Mouse (Mus musculus) midbrain, embryonic 13.5 days (tissue): ENCODE measurements at regions not wholly inside any gene's neighbourhood (a gene's known extent, or its start where the extent isn't known, plus 50 kb on each side); places are given as distances from the start of the nearest gene placed in this dataset.

Experiments
- ATAC-seq: fragments of 200-750 bp; cut with Nextera tagmentation; 2 replicates; pipeline ENCODE4 v1.8.0; 2017; ENCODE audit warnings: mild to moderate bottlenecking, moderate TSS enrichment, moderate library complexity
- H3K27ac ChIP-seq: fragments of 300-500 bp; sonication (generic); 2 replicates; pipeline ENCODE4 v1.5.1; 2015; ENCODE audit warnings: inconsistent platforms, mild to moderate bottlenecking, moderate library complexity
- H3K27me3 ChIP-seq: fragments of 300-500 bp; sonication (generic); 2 replicates; pipeline ENCODE4 v1.6.1; 2015; ENCODE audit warnings: mild to moderate bottlenecking, inconsistent platforms
- H3K36me3 ChIP-seq: fragments of 300-500 bp; sonication (generic); 2 replicates; pipeline ENCODE4 v1.6.1; 2015; ENCODE audit warnings: mild to moderate bottlenecking, inconsistent platforms
- H3K4me1 ChIP-seq: fragments of 300-500 bp; sonication (generic); replicated peaks from 2 replicates; pipeline ENCODE4 v1.6.1; 2015; ENCODE audit warnings: inconsistent platforms
- H3K4me2 ChIP-seq: fragments of 300-500 bp; sonication (generic); replicated peaks from 2 replicates; pipeline ENCODE4 v1.6.1; 2015; ENCODE audit warnings: moderate library complexity, mild to moderate bottlenecking, inconsistent platforms
- H3K4me3 ChIP-seq: fragments of 300-500 bp; sonication (generic); replicated peaks from 2 replicates; pipeline ENCODE4 v1.5.1; 2015; ENCODE audit warnings: mild to moderate bottlenecking, inconsistent platforms
- H3K9ac ChIP-seq: fragments of 300-500 bp; sonication (generic); replicated peaks from 2 replicates; pipeline ENCODE4 v1.6.1; 2015; ENCODE audit warnings: mild to moderate bottlenecking, inconsistent platforms
- H3K9me3 ChIP-seq: fragments of 300-500 bp; sonication (generic); 2 replicates; pipeline ENCODE4 v1.6.1; 2016; ENCODE audit warnings: mild to moderate bottlenecking, inconsistent platforms
- WGBS: fragments of 180-500 bp; shearing (Covaris S2); methylation state at CpG from one replicate; pipeline ENCODE4 v1.1.7; 2015; 5-methylcytosine and 5-hydroxymethylcytosine counted together

DNA sequence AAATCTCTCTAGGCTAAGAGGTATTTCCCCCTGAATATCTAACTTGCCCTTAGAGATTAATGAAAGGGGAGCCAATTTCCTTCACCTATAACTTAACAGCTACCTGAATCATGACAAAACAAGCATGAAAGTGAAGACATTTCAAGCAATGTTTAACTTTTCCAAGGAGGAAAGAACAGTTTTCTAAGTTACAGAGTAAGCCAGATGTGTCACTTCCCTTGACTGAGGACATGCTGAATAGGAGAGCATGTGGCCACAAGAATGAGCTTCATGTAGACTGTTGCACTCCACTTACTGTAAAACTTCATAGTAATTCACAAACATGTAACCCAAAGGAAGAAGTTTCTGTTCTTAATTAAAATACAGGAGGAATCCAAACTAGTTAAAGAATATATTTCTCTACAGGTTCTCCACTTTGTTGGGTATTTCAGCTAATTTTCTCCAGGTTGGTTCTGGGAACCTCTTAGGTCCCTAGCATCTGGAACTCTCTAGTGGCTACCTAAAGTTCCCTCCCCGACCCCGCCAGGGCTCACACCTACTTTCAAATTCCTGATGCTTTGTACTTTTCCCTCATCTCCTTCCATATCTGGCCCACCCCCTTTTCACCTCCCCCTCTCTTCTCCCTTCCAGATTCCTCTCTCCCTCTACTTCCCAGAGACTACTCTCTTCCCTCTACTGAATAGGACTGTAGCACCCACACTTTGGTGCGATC lies 142.0 kb upstream of the Tyrp1 start:
- Histone ChIP-seq H3K36me3 (no peaks in the 10 kb centered on the region), H3K27me3 (no peaks in the 10 kb centered on the region), H3K27ac (no peak overlapping the region), H3K9me3 (no peaks in the 10 kb centered on the region), H3K4me2 (no peak overlapping the region), H3K9ac (no peak overlapping the region), H3K4me3 (no peak overlapping the region), H3K4me1 (no peaks in the 10 kb centered on the region)
- 90% methylated on average over 3 of the region's 3 CpGs for WGBS
- no peak for ATAC-seq

DNA sequence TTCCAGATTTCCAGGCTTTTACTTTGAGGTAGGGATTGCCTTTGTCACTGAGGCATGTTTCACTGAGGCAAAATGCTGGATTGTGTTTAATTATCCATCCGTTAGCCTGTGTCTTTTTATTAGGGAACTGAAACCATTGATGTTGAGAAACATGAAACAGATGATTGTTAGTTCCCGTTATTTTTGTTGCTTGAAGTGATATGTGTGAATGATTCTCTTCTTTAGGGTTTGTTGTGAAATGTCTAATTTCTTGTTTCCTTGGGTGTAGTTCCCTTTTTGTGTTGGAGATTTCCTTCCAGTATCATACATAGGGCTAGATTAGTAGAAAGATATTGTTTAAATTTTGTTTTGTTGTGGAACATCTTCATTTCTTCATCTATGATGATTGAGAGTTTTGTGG lies 121.2 kb upstream of the Tyrp1 start:
- Histone ChIP-seq H3K27ac (no peak overlapping the region), H3K9me3 (no peaks in the 10 kb centered on the region), H3K4me3 (no peak overlapping the region), H3K4me1 (no peaks in the 10 kb centered on the region), H3K36me3 (no peaks in the 10 kb centered on the region), H3K4me2 (no peak overlapping the region), H3K9ac (no peak overlapping the region), H3K27me3 (no peaks in the 10 kb centered on the region)
- WGBS = 81% methylated on average over 2 of the region's 2 CpGs
- ATAC-seq = no peak

DNA sequence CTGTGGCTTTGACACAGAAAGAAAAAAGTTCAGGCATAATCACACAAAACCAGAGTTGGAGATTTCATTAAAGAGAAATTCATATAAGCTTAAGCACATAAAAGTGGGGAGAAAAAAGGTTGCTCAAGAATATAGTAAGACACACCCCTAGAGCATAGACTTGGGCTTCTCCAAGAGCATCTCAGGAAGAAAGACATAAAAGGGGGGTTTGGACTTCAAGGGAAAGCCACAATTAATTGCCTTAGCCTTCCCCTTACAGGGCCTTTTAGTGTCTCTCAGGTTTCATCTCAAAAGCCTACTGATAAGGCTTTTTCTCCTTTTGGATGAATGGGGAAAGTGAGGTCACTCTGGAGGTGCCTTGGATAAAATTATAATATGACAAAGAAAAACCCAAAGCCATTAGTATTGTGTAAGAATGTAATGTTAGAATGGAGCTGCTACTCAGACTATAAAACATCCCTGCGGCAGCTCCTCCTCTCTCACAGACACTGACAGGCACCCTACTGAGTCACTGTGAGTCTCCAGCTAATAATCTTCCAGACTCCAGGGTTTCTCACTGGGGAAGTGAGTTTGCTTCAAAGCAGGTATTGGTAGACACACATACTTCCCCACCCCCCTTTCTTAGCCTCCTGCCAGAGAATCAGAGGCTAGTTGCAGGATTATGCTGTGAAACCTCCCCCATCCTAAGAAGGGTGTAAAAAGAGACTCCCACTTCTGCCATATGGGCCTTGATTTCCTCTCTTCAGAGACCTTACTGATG lies 88.8 kb upstream of the Tyrp1 start:
- H3K9ac ChIP-seq = no peak overlapping the region
- WGBS = 4% methylated on average over 1 of the region's 1 CpGs
- no peak overlapping the region for H3K4me2 ChIP-seq
- no peaks in the 10 kb centered on the region for H3K9me3 ChIP-seq
- no peaks in the 10 kb centered on the region for H3K27me3 ChIP-seq
- no peak overlapping the region for H3K4me3 ChIP-seq
- peak; percentile 79 for ATAC-seq
- no peak overlapping the region for H3K27ac ChIP-seq
- H3K36me3 ChIP-seq = no peaks in the 10 kb centered on the region
- H3K4me1 ChIP-seq = peaks cover 7% of the 10 kb centered on the region

DNA sequence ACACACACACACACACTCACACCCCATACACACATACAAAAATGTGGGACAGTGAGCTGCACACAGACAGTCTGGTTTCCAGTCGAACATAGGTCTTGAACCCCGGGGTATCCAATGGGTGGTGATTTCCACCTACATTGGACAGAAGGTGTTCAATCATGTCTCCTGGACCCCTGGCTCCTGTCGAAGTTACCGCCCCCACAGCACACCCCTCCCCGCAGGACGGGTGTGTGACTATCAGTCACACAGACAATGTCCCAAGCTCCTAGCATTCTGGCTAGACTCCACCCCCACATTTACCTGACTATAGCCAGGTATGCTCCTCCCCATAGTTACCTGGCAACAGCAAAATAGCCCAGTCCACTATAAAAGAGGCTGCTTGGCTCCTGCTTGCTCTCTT lies 81.7 kb upstream of the Tyrp1 start:
- no peaks in the 10 kb centered on the region for H3K9me3 ChIP-seq
- no peak overlapping the region for H3K27ac ChIP-seq
- H3K4me2 ChIP-seq = no peak overlapping the region
- no peaks in the 10 kb centered on the region for H3K27me3 ChIP-seq
- H3K4me3 ChIP-seq = no peak overlapping the region
- no peaks in the 10 kb centered on the region for H3K36me3 ChIP-seq
- no peaks in the 10 kb centered on the region for H3K4me1 ChIP-seq
- no peak overlapping the region for H3K9ac ChIP-seq
- ATAC-seq = no peak
- WGBS = 86% methylated on average over 6 of the region's 6 CpGs

DNA sequence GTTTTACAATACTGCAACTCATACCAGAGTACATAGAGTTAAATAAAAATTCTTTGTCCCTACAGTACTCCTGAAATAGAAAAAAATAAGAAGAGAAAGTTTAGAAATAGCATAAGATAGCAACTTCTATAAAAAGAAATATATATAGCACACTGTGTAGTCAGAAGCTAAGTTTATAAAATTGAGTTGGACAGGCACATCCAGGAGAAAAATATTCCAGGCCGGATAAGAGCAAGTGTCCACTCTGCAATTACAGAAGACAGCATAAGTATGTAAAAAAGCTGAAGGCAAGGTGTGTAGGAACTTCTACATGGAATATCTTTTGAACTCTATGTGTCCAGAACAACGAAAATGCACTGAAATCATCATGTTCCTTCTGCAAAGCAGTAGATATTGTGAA lies 77.8 kb upstream of the Tyrp1 start:
- no peaks in the 10 kb centered on the region for H3K4me1 ChIP-seq
- H3K4me3 ChIP-seq = no peak overlapping the region
- 91% methylated on average over 2 of the region's 2 CpGs for WGBS
- no peaks in the 10 kb centered on the region for H3K27me3 ChIP-seq
- no peaks in the 10 kb centered on the region for H3K36me3 ChIP-seq
- H3K27ac ChIP-seq = no peak overlapping the region
- no peak overlapping the region for H3K4me2 ChIP-seq
- H3K9me3 ChIP-seq = no peaks in the 10 kb centered on the region
- H3K9ac ChIP-seq = no peak overlapping the region
- no peak for ATAC-seq

DNA sequence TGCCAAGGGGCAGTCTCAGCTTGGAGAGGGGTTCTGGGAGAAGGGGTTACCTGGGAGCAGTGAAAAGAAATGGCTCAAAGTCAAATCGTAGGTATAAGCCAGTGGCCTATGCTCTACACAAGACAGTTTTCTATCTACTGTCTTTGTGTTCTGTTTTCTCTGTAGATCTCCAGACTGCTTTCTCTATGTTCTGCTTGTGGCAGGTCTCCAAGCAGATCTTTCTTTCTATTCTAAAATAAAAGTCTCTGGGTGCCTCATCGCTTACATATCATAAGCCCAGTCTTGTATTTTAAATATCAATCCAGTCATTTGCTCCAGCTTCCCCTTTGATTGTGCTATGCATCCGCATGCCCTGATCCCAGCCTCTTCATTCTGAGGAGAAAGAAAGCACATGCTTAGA lies 69.9 kb upstream of the Tyrp1 start:
- no peaks in the 10 kb centered on the region for H3K4me1 ChIP-seq
- H3K27ac ChIP-seq = no peak overlapping the region
- ATAC-seq = no peak
- no peaks in the 10 kb centered on the region for H3K27me3 ChIP-seq
- WGBS = 87% methylated on average over 3 of the region's 3 CpGs
- H3K9me3 ChIP-seq = no peaks in the 10 kb centered on the region
- H3K9ac ChIP-seq = no peak overlapping the region
- H3K4me2 ChIP-seq = no peak overlapping the region
- H3K36me3 ChIP-seq = no peaks in the 10 kb centered on the region
- no peak overlapping the region for H3K4me3 ChIP-seq

DNA sequence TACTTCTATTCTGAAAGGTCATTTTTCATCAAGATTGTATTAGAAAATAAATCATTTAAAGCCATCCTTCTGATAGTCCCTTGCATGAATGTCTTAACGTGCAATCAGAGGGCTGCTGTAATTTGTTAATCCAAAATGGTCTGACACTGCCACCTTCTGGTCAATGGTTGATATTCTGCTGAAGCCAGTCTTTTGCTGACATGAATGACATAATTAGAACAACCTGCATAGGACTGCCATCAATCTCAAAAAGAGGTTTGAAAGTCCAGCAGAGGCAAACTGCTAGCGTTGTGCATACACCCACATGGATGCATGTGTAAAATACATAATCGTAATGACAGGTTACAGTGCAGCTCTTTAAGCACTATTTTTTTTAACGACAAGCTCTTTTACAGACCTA lies 68.1 kb upstream of the Tyrp1 start:
- 42% methylated on average over 4 of the region's 4 CpGs for WGBS
- H3K4me2 ChIP-seq = no peak overlapping the region
- H3K9ac ChIP-seq = no peak overlapping the region
- no peaks in the 10 kb centered on the region for H3K36me3 ChIP-seq
- peak; percentile 74 for ATAC-seq
- H3K4me3 ChIP-seq = no peak overlapping the region
- H3K27me3 ChIP-seq = no peaks in the 10 kb centered on the region
- no peaks in the 10 kb centered on the region for H3K4me1 ChIP-seq
- H3K27ac ChIP-seq = no peak overlapping the region
- H3K9me3 ChIP-seq = no peaks in the 10 kb centered on the region

DNA sequence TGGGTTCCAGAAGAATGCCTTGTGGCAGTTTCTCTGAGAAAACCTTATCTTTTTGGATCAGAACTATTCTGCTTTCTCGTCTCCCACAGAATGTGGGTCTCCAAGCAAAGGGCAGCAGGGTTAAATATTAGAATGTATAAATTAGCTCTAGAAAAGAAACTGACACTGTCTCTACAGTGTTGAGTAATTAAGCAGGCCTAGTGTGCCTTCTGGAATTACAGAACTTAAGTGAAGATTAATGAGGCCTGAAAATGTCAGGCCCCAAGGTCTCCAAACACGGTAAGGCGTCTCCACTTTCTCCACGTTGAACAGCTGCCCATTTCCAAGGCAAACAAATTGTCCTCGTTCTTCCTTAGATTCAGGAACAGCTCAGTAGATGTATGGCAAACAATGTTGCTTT lies 66.5 kb upstream of the Tyrp1 start:
- no peaks in the 10 kb centered on the region for H3K9me3 ChIP-seq
- H3K9ac ChIP-seq = no peak overlapping the region
- whole genome bisulfite sequencing = 78% methylated on average over 5 of the region's 5 CpGs
- H3K36me3 ChIP-seq = no peaks in the 10 kb centered on the region
- H3K4me3 ChIP-seq = no peak overlapping the region
- no peaks in the 10 kb centered on the region for H3K4me1 ChIP-seq
- H3K4me2 ChIP-seq = no peak overlapping the region
- ATAC-seq = no peak
- no peaks in the 10 kb centered on the region for H3K27me3 ChIP-seq
- no peak overlapping the region for H3K27ac ChIP-seq
